Mouse (Mus musculus) megakaryocyte, embryonic 14.5 days (primary cell): ENCODE data around the gene Slc6a12.

Source experiments
- FLI1 ChIP-seq: IDR thresholded peaks from 2 replicates; pipeline ENCODE4 v1.6.1; 2012; ENCODE audit warnings: low read length, inconsistent platforms, mixed read lengths
- GATA1 ChIP-seq: IDR thresholded peaks from 3 replicates; pipeline ENCODE4 v1.6.1; 2012; ENCODE audit warnings: mixed read lengths, low read length, inconsistent platforms, borderline replicate concordance

DNA sequence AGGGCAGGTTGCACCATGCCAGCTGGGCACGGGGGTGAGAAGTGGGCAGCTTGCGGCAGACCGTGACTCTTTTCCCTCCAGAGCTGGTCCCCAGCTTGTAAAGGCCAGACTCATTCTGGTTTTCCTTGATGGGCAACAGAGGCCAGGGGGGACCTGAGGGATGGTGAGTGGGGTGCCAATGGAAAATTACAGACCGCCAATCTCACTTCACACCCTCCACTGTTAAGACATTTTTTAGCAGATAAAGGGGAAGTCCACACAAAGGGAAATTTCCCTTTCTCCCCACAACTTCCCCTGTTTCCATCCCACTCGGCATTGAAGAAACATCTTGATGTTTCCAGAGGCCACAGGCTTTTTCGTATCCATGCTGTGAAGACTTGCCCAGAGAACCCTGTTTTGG is 1.2 kb upstream of the Slc6a12 start:
- TF ChIP-seq GATA1 (no peak), FLI1 (no peak)
